Mouse (Mus musculus): ENCODE results near the gene Ern2. TPM values are rescaled to one million over a fixed set of nuclear protein-coding genes. Genes with fewer than 3 reads are reported as not detected.

Gene Ern2
- total RNA-seq, 1 experiment from 2014 or later = not detected

DNA sequence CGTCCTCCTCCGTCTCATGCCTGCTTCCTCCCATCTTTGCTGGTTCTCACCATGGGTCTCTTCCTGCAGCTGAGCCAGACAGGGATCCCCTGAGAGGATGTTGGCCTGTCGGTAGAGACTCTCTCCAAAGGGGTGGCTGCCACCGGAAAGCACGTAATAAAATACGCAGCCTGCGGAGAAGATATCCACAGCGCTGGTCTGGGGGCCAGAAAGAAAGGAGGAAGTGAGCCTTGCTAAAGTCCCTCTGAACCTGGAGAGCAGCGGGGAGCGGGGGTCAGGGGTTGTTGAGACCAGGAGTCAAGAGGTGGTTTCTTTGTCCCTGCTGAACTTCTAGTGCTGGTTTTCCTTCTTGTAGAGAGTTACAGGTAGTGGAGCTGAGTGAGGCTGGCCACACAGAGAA lies 14.4 kb downstream of the Ern2 start:
- ATAC-seq (replicated peaks in 1 of 2; ENCODE audit: insufficient read depth in 1 of 2, low FRiP score in 2 of 2, low TSS enrichment in 1 of 2, low read depth in 1 of 2, poor library complexity in 2 of 2, severe bottlenecking in 2 of 2) = peak; percentile 43 to 56

DNA sequence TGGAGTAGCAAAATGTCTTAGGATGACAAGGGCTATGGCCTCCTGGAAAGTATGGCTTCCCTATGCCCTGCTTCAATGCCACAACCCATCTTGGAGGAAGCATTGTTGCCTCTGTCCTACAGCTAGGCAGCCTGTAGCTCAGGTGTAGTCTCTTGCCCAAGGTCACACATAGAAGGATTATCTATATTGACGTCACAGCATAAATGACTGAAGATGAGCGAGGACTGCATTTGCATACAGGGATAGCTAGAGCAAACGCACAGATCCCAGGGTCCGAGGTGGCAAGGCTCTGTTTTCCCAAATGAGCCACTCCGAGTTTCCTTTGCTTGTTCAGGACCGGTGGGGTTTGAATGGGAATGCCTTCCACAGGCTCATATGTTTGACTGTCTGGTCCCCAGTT lies 15.3 kb downstream of the Ern2 start:
- ATAC-seq (replicated peaks in 1 of 2; ENCODE audit: insufficient read depth in 1 of 2, low FRiP score in 2 of 2, low TSS enrichment in 1 of 2, low read depth in 1 of 2, poor library complexity in 2 of 2, severe bottlenecking in 2 of 2) = no peak

DNA sequence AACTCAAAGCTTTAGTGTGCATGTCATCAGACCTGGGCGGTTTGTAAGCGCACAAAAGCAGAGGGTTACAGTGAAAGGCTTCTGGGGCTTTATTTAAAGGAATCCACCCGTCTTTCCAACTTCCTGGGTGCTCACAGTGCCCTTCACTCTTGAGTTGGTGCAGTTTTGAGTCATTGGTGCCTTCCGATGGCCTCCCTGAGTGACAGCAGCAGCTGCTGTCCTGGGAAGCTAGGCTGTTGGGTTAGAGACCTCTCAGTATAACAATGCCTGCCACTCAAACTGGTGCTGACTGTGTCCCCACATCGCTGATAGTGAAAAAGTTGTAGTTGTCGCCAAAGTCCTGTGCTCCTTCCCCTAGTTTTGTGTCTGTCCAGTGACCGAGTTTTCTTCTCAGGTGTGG lies 18.8 kb downstream of the Ern2 start:
- ATAC-seq (replicated peaks in 1 of 2; ENCODE audit: insufficient read depth in 1 of 2, low FRiP score in 2 of 2, low TSS enrichment in 1 of 2, low read depth in 1 of 2, poor library complexity in 2 of 2, severe bottlenecking in 2 of 2) = no peak

DNA sequence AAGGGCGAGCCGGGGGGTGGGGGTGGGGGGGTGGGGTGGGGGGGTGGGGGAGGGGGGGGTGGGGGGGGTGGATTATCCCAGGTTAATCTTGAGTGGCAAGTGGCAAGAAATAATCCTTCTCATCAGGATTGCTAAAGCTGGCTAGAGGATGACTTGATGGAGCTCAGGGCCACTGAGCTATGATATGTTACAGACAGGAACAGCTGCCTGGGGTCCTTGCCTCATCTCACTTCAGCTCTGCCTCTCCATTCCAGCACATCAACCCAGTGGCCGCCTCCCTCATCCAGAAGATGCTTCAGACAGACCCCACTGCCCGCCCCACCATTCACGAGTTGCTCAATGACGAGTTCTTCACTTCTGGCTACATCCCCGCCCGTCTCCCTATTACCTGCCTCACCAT lies 22.2 kb downstream of the Ern2 start:
- ATAC-seq (replicated peaks in 1 of 2; ENCODE audit: insufficient read depth in 1 of 2, low FRiP score in 2 of 2, low TSS enrichment in 1 of 2, low read depth in 1 of 2, poor library complexity in 2 of 2, severe bottlenecking in 2 of 2) = no peak

DNA sequence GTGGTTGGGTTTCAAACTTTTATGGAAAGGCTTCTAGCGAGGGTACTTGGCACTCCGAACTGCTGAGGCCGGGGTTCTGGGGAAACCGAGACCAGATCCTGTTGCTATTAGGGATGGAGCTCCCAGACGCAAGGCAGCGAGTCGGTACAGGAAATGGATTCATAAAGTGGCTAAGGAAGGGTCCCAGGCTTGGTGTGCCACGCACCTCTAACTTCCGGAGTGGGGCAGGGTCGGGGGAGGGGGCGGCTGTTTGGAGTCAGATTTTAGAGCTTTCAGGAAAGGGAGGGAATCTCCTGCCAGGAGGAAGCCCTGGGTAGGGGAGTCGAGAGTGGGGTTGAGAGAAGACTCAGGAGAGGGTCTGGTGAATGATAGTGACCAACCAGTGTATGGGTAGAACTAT lies 26.0 kb downstream of the Ern2 start:
- ATAC-seq (replicated peaks in 1 of 2; ENCODE audit: insufficient read depth in 1 of 2, low FRiP score in 2 of 2, low TSS enrichment in 1 of 2, low read depth in 1 of 2, poor library complexity in 2 of 2, severe bottlenecking in 2 of 2) = no peak

DNA sequence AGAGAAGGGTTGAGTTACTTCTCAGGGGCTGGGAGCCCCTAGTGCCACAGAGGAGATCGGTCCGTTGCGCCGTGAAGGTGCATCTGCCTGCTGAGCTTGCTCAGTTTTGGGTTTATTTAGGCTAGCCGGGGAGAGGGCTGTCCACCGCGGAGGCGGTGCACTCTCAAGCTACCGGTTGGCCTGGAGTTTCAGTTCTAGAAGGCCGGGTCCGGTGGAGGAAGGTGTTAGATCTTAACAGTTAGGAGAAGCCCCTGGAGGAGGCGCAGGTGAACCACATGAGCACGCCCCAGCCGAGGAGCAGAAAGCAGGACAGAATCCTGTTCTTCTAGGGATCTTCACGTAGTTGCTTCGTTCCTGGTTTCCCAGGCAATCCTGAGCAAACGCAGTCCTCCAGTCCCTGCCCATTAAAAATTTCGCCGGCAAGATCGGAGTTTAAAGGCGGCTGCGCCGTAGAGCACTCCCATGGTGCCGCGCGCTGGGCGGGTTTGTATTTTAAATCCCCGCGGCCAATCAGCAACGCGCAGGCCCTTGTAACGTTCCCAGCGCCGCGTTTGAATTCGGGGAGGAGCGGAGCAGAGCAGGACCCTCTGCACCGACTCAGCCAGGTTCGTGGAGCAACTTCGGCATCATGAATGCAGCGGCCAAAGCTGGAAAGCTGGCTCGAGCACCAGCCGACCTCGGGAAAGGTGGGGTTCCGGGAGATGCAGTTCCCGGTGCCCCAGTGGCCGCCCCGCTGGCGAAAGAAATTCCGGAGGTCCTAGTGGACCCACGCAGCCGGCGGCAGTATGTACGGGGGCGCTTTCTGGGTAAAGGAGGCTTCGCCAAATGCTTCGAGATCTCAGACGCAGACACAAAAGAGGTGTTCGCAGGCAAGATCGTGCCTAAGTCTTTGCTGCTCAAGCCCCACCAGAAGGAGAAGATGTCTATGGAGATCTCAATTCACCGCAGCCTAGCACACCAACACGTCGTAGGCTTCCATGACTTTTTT lies 26.8 kb downstream of the Ern2 start, which contains the start of gene Plk1:
Gene Plk1, plus strand, starts transcription at position 525 of the 988 bp plus-strand sequence.
- peak; percentile 83 for ATAC-seq (replicated peaks in 1 of 2; ENCODE audit: insufficient read depth in 1 of 2, low FRiP score in 2 of 2, low TSS enrichment in 1 of 2, low read depth in 1 of 2, poor library complexity in 2 of 2, severe bottlenecking in 2 of 2)

DNA sequence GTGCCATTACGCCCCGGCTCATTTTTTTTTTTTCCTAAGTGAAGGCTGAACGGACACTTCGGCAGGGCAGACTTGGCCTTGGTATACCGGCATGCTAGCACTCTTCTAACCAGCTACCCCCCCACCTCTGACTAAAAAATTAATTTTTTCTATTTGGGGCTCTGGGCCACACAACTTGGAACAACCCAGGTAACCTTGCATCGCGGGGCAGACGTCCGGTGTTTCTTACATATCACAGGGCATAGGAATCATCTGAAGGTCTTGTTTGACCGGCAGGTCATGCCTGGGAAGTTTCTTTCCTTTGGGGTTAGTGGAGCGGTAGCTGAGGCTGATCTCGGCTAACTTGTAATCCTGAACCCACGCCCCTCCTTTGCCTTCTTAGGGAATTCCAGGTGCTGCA lies 27.5 kb downstream of the Ern2 start:
- no peak for ATAC-seq (replicated peaks in 1 of 2; ENCODE audit: insufficient read depth in 1 of 2, low FRiP score in 2 of 2, low TSS enrichment in 1 of 2, low read depth in 1 of 2, poor library complexity in 2 of 2, severe bottlenecking in 2 of 2)

DNA sequence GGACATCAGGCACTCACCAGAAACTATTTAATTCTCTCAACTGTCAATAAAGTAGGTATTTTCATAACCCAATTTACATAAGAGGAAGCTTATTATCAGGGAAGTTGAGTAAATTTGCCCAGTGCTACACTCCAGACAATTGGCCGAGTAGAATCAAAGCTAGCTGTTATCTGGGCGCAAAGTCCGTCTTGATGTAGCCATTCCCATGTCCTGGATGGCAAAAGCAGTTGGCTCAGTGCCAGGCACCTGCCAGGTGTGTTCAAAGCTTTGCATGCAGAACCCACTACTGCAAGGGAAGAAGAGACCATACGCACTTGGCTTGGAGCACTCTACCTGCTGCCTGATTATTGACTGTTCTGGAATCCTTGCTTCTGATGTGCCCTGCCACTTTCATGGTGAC lies 33.5 kb downstream of the Ern2 start:
- ATAC-seq (replicated peaks in 1 of 2; ENCODE audit: insufficient read depth in 1 of 2, low FRiP score in 2 of 2, low TSS enrichment in 1 of 2, low read depth in 1 of 2, poor library complexity in 2 of 2, severe bottlenecking in 2 of 2) = no peak

DNA sequence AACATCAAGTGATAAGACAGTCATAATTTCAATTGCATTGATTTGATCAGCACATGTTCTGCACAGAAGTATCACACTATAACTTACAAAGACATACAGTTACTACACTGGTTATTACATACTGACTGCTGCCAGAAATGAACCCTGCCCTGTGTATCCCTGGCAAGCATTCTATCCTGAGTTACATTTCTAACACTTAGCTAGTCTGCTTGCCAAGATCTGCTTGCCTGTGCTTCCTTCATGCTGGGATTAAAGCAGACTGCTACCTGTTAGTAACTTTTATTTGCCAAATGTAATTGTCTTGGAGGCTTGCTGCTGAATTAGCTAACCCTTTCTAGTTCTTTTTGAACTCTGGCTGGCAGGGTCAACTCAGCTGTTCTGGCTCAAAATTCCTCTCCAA lies 45.0 kb downstream of the Ern2 start:
- ATAC-seq (replicated peaks in 1 of 2; ENCODE audit: insufficient read depth in 1 of 2, low FRiP score in 2 of 2, low TSS enrichment in 1 of 2, low read depth in 1 of 2, poor library complexity in 2 of 2, severe bottlenecking in 2 of 2) = no peak

DNA sequence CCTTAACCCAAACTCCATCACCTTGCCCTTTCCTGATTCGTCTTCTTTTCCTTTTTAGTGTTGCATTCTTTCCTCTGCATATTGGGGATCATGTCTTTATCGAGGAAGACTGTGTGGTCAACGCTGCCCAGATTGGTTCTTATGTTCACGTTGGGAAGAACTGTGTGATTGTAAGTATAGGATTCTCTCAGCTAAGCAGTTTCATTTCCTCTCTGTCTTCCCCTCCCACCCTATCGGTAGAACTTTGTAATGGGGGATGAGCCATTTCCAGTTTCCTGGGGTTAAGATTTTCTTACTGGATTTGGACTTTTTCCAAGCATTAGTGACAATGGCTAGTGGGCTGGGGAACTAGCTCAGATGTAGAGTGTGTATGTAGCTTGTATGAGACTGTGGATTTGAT lies 47.8 kb downstream of the Ern2 start:
- no peak for ATAC-seq (replicated peaks in 1 of 2; ENCODE audit: insufficient read depth in 1 of 2, low FRiP score in 2 of 2, low TSS enrichment in 1 of 2, low read depth in 1 of 2, poor library complexity in 2 of 2, severe bottlenecking in 2 of 2)

DNA sequence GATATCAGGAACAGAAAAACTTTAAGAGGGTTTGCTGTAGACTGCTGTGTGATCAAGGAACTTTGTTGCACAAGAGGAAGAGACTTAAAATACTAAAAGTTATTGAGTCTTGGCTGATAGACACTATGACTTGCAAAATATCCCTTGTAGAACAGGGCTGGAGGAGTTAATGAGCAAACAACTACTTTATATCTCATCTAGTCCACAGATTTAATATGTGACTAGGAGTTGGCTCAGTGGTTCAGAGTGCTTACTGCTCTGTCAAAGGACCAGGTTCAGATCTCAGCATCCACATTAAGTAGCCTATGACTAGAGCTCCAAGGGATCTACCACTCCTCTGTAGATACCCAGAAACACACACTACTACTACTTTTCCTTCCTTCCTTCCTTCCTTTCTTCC lies 48.9 kb downstream of the Ern2 start:
- ATAC-seq (replicated peaks in 1 of 2; ENCODE audit: insufficient read depth in 1 of 2, low FRiP score in 2 of 2, low TSS enrichment in 1 of 2, low read depth in 1 of 2, poor library complexity in 2 of 2, severe bottlenecking in 2 of 2) = no peak

DNA sequence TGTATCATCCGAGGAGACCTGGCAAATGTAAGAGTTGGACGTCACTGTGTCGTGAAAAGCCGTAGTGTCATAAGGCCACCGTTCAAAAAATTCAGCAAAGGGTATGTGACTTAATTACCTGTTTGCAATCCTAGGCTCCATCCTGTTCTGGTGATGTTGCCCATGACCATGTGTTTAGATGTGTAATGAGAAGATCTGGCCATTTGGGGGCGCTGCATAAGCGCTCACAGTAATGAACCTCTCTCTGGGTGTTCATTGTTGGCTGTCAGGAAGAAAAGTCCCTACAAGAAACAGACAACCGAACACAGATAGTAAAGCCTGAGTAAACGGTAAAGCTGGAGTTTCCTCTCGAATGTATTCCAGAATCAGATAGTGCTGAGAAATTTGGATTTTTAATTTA lies 50.9 kb downstream of the Ern2 start:
- ATAC-seq (replicated peaks in 1 of 2; ENCODE audit: insufficient read depth in 1 of 2, low FRiP score in 2 of 2, low TSS enrichment in 1 of 2, low read depth in 1 of 2, poor library complexity in 2 of 2, severe bottlenecking in 2 of 2) = no peak

DNA sequence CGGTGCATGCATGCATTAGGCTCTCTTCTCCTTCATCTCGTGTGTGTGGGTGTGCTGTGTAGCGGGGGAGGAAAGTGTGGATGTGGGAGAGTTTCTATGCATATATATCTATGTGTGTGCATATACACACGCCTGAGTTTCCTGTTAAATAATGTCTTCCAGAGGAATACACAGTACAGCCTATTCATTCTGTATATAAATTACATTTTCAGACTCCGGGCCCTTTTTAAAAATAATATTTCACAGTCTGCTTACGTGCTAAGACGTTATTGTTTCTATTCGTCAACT lies 52.7 kb downstream of the Ern2 start:
- no peak for ATAC-seq (replicated peaks in 1 of 2; ENCODE audit: insufficient read depth in 1 of 2, low FRiP score in 2 of 2, low TSS enrichment in 1 of 2, low read depth in 1 of 2, poor library complexity in 2 of 2, severe bottlenecking in 2 of 2)

DNA sequence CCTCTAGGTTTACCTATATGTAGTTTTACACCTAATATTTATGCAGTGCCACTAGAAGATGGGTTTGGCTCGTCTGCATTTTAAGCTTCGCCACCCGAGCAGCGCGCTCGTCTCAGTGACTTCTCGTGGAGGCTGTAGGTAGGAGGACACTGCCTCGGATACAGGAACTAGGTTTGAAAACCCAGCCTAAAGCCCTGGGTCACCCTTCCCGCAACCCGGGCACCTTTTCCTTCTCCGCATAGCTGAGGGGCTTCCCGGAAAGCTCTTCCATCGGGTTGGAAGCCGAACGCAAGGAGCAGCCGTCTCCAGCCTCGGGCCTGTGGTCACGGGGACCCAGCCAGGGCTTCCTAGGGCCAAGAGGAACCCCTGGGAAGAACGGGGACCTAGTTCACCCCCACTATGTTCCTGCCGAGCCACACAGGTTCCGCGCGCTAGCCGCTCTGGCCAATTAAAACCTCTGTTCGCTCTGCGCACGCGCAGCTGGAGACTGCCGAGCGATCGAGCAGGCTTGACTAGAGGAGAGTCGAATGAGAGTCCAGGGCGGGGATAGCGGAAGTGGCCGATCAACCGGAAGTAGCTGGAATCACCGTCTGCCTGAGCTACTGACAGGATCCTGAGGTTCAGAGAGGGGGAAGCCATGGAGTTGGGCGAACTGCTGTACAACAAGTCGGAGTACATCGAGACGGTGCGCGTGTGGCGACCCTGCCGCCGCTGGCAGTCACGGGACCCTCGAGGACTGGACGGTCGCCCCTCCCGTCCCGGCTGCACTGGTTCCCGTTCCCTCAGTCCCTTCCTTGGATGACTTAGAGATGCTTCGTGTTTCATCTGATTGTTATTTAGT lies 53.3 kb downstream of the Ern2 start, which contains the start of the genes Palb2 and Dctn5:
Gene Palb2, minus strand, starts transcription at position 489 of the 841 bp plus-strand sequence.
Gene Dctn5, plus strand, starts transcription at position 545 of the 841 bp plus-strand sequence.
- peak; percentile 97 to 98 for ATAC-seq (replicated peaks in 1 of 2; ENCODE audit: insufficient read depth in 1 of 2, low FRiP score in 2 of 2, low TSS enrichment in 1 of 2, low read depth in 1 of 2, poor library complexity in 2 of 2, severe bottlenecking in 2 of 2)

DNA sequence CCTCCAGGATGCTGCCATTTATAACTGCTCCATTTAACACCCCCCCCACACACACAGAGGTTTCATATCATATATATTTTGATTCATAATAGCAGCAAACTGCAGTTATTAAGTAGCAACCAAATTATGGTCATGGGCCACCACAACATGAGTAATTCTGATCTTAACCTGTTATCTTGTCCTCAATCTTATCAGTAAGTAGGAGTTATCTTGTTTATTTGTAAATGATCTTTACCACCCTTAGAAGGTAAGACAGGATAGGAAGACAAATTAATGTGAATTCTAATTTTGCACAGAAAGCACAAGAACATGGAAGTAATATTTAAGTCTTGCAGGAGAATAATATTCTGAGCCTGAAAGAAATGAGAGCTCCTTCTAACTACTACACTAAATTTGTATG lies 54.2 kb downstream of the Ern2 start:
- ATAC-seq (replicated peaks in 1 of 2; ENCODE audit: insufficient read depth in 1 of 2, low FRiP score in 2 of 2, low TSS enrichment in 1 of 2, low read depth in 1 of 2, poor library complexity in 2 of 2, severe bottlenecking in 2 of 2) = no peak

DNA sequence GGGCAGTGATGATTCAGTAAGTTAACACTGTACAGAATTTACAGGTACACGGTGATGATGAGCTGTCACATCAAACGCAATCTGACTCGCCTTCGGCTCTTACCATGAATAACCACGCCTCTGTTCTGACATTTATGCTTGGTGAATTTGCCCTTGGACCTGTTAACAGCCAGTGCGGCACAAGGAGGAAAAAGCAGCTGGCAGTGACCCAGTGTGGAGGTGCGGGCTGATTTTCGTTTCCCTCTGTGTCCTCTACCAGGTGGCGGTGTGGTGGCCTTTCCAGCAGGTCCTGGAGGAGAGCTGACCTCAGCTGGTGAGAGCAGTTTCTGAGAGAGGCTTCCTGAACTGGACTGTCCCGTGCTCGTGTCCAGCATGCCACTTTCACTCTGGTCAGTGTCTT lies 59.1 kb downstream of the Ern2 start:
- ATAC-seq (replicated peaks in 1 of 2; ENCODE audit: insufficient read depth in 1 of 2, low FRiP score in 2 of 2, low TSS enrichment in 1 of 2, low read depth in 1 of 2, poor library complexity in 2 of 2, severe bottlenecking in 2 of 2) = no peak

DNA sequence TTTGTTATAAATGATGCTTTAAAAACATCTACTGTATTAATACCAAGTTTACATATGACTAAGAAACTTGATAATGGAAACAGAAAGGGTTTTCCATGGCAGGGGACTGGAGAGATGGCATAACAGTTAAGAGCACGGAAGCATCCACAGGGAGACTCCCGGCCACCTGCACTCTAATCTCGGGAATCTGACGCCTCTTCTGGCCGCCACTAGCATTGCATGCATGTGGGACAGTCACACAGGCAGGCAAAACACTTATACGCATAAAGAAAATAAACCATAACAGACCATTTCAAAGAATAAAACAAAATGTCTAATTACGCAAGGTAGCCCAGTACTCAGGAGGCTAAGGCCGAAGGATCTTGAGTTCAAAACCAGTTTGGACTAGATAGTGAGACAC lies 60.4 kb downstream of the Ern2 start:
- no peak for ATAC-seq (replicated peaks in 1 of 2; ENCODE audit: insufficient read depth in 1 of 2, low FRiP score in 2 of 2, low TSS enrichment in 1 of 2, low read depth in 1 of 2, poor library complexity in 2 of 2, severe bottlenecking in 2 of 2)

DNA sequence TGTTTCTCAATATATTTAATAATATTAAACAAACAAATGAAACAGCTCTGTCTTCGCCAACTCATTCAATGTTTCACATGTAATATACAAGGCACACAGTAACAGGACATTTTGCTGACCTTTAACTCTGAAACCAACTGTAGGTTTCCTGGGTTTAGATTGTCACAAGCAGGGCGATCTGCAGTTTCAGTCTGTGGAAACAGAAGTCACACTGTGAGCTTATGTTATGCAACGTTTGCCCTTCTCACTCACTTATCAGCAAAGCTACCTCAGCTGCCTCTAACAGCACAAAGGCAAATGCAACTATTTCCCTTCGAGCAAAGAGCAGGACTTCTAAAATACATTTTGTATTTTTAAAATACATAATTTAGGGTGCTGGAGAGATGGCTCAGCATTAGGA lies 62.5 kb downstream of the Ern2 start:
- ATAC-seq (replicated peaks in 1 of 2; ENCODE audit: insufficient read depth in 1 of 2, low FRiP score in 2 of 2, low TSS enrichment in 1 of 2, low read depth in 1 of 2, poor library complexity in 2 of 2, severe bottlenecking in 2 of 2) = no peak

Data from hematopoietic stem cell, adult 5-6 weeks (primary cell).